Comparison of ENCODE assay signal across 8 mouse cellular contexts in genomic region chr6:89553012-89553704, GRCm38 (mm10). TPM values are rescaled to one million over a fixed set of nuclear protein-coding genes. Genes with fewer than 3 reads are reported as not detected.
A peak's percentile ranks its signal among the peaks of the same experiment; 100 is the strongest.
DNase-seq lines count a peak whose midpoint lies in the region; ATAC-seq and TF ChIP-seq lines count a peak whose summit lies in the region.

No protein-coding gene starts in this region.

- no peaks in the 10 kb centered on the region for H3K27me3 ChIP-seq in C2C12 (ENCODE audit: control insufficient read depth, insufficient read depth, insufficient read length)
- no peaks in the 10 kb centered on the region for H3K27me3 ChIP-seq in embryonic facial prominence, embryonic 15.5 days
- H3K27me3 ChIP-seq in heart, embryonic 15.5 days: no peaks in the 10 kb centered on the region
- H3K27me3 ChIP-seq in liver, embryonic 14.5 days (ENCODE audit: control insufficient read depth, insufficient read depth, low read length): no peaks in the 10 kb centered on the region

- no peak overlapping the region for H3K4me3 ChIP-seq in C2C12 (ENCODE audit: insufficient read depth, poor library complexity, severe bottlenecking)
- no peak overlapping the region for H3K4me3 ChIP-seq in embryonic facial prominence, embryonic 15.5 days (replicated peaks)
- H3K4me3 ChIP-seq in heart, embryonic 15.5 days: no peak overlapping the region
- no peak overlapping the region for H3K4me3 ChIP-seq in liver, embryonic 14.5 days (ENCODE audit: insufficient read depth in 1 of 2, low read depth in 2 of 2, low read length in 2 of 2)
- H3K4me3 ChIP-seq in olfactory bulb, adult 2 months (ENCODE audit: insufficient read depth, low read depth, low read length): no peak overlapping the region

- peaks cover 12% of the 10 kb centered on the region; the same call in 1 of the 2 replicates for H3K4me1 ChIP-seq in embryonic facial prominence, embryonic 15.5 days
- H3K4me1 ChIP-seq in heart, embryonic 15.5 days (replicated peaks): peaks cover 41% of the 10 kb centered on the region
- H3K4me1 ChIP-seq in liver, embryonic 14.5 days (replicated peaks; ENCODE audit: control insufficient read depth in 2 of 2, insufficient read depth in 2 of 2, low read length in 1 of 2): no peaks in the 10 kb centered on the region
- no peaks in the 10 kb centered on the region for H3K4me1 ChIP-seq in olfactory bulb, adult 2 months (ENCODE audit: control insufficient read depth, insufficient read depth, low read length)

- 6% methylated on average over 4 of the region's 4 CpGs for WGBS in embryonic facial prominence, embryonic 15.5 days
- WGBS in heart, embryonic 15.5 days: 4% methylated on average over 4 of the region's 4 CpGs
- 6% methylated on average over 4 of the region's 4 CpGs for WGBS in liver, embryonic 14.5 days (ENCODE audit: insufficient replicate concordance)
- 5% methylated on average over 4 of the region's 4 CpGs for WGBS in olfactory bulb, adult 2 months

- peak; percentile 49 to 66 for DNase-seq in adrenal gland, postnatal 4 days (ENCODE audit: low spot score in 2 of 2)
- peak; percentile 78 for DNase-seq in kidney, postnatal 14 days
- peak in 2 of 3 experiments; percentile 7 to 13 for DNase-seq in liver, embryonic 14.5 days (ENCODE audit: low read depth in 3 of 3, low spot score in 3 of 3)
- DNase-seq in thymus, postnatal 0 days (ENCODE audit: low spot score): peak; percentile 67

- H3K9me3 ChIP-seq in embryonic facial prominence, embryonic 15.5 days (replicated peaks): no peaks in the 10 kb centered on the region
- no peaks in the 10 kb centered on the region for H3K9me3 ChIP-seq in heart, embryonic 15.5 days (replicated peaks)
- H3K9me3 ChIP-seq in liver, embryonic 14.5 days (ENCODE audit: control insufficient read depth, low read length): no peaks in the 10 kb centered on the region

- H3K79me2 ChIP-seq in C2C12 (ENCODE audit: control insufficient read depth, insufficient read depth): no peaks in the 10 kb centered on the region

- no peaks in the 10 kb centered on the region for H3K79me3 ChIP-seq in C2C12 (ENCODE audit: low read depth)

- TF ChIP-seq EP300 in liver, embryonic 14.5 days (IDR thresholded peaks at IDR 0.05; ENCODE audit: low read depth): no peak

- no peak overlapping the region for H3ac ChIP-seq in C2C12 (ENCODE audit: control insufficient read depth, insufficient read length, low read depth)

- no peak overlapping the region for H3K4me2 ChIP-seq in embryonic facial prominence, embryonic 15.5 days (replicated peaks)
- H3K4me2 ChIP-seq in heart, embryonic 15.5 days: no peak overlapping the region
- H3K4me2 ChIP-seq in liver, embryonic 14.5 days (ENCODE audit: low read depth): no peak overlapping the region

- H3K9ac ChIP-seq in embryonic facial prominence, embryonic 15.5 days: no peak overlapping the region
- H3K9ac ChIP-seq in heart, embryonic 15.5 days: no peak overlapping the region
- no peak overlapping the region for H3K9ac ChIP-seq in liver, embryonic 14.5 days (replicated peaks)

- no peak for TF ChIP-seq POLR2A in olfactory bulb, adult 2 months (IDR thresholded peaks at IDR 0.05; ENCODE audit: insufficient read depth, low read depth, low read length)

- ATAC-seq in embryonic facial prominence, embryonic 15.5 days (ENCODE audit: insufficient number of reproducible peaks, low FRiP score, low TSS enrichment, low read depth): 0 out of 2 replicates have a peak, but pooled peaks have one; percentile 68
- 0 out of 2 replicates have a peak, but pooled peaks have one; percentile 32 for ATAC-seq in heart, embryonic 15.5 days (replicated peaks; ENCODE audit: insufficient number of reproducible peaks, insufficient read depth, low FRiP score, low read depth)
- no peak for ATAC-seq in liver, embryonic 14.5 days (ENCODE audit: insufficient read depth)

- TF ChIP-seq CTCF in C2C12 (IDR thresholded peaks at IDR 0.05; ENCODE audit: control insufficient read depth, insufficient read depth, insufficient read length): peak; percentile 80
- TF ChIP-seq CTCF in liver, embryonic 14.5 days (IDR thresholded peaks at IDR 0.05; ENCODE audit: low read depth): peak; percentile 84
- peak; percentile 91 for TF ChIP-seq CTCF in olfactory bulb, adult 2 months (IDR thresholded peaks at IDR 0.05; ENCODE audit: insufficient read depth, low read depth, low read length)

- H3K36me3 ChIP-seq in C2C12 (ENCODE audit: control insufficient read depth, insufficient read depth): no peaks in the 10 kb centered on the region
- no peaks in the 10 kb centered on the region for H3K36me3 ChIP-seq in embryonic facial prominence, embryonic 15.5 days
- no peaks in the 10 kb centered on the region for H3K36me3 ChIP-seq in heart, embryonic 15.5 days
- H3K36me3 ChIP-seq in liver, embryonic 14.5 days (replicated peaks; ENCODE audit: control insufficient read depth, insufficient read depth, low read depth): no peaks in the 10 kb centered on the region

- no peak overlapping the region for H3K27ac ChIP-seq in embryonic facial prominence, embryonic 15.5 days (replicated peaks)
- H3K27ac ChIP-seq in heart, embryonic 15.5 days: no peak overlapping the region
- no peak overlapping the region for H3K27ac ChIP-seq in liver, embryonic 14.5 days
- no peak overlapping the region for H3K27ac ChIP-seq in olfactory bulb, adult 2 months (ENCODE audit: insufficient read depth, low read depth, low read length)

TF ChIP-seq in C2C12, 6 proteins besides CTCF, POLR2A, EP300 and RAD21:
- TF ChIP-seq CEBPB (IDR thresholded peaks at IDR 0.05; ENCODE audit: low read depth) (no peak), FOSL1 (IDR thresholded peaks at IDR 0.05; ENCODE audit: insufficient read depth, low read length, poor library complexity, severe bottlenecking) (no peak), MAX (IDR thresholded peaks at IDR 0.05) (no peak), MYOD1 (IDR thresholded peaks at IDR 0.05; ENCODE audit: control insufficient read depth, insufficient read length, low read depth) (no peak), MYOG (IDR thresholded peaks at IDR 0.05; ENCODE audit: control insufficient read depth, extremely low read depth, insufficient read length) (no peak), USF1 (IDR thresholded peaks at IDR 0.05; ENCODE audit: low read depth) (no peak)
TF ChIP-seq in C2C12: peak in this region for 0.

RNA-seq across cellular contexts. Expression of gene Chchd6, which starts 42.3 kb away (rescaled TPM):
- polyA plus RNA-seq in C2C12 (2012; fragmentation: generic; extraction: Trizol): 28.8 TPM
- 10 to 100 TPM; 32.9 to 34.8 TPM for total RNA-seq in adrenal gland, postnatal 4 days (2021)
- polyA plus RNA-seq in embryonic facial prominence, embryonic 15.5 days (2015; fragmentation: Nextera tagmentation; extraction: Ambion mirVana): 58.1 and 64.9 TPM in 2 replicates
- 43.7 and 50.7 TPM in 2 replicates for polyA plus RNA-seq in heart, embryonic 15.5 days (2015; fragmentation: Nextera tagmentation; extraction: Ambion mirVana)
- polyA plus RNA-seq in liver, embryonic 14.5 days (2012; rRNA removed): 7.6 and 12.1 TPM in 2 replicates
- polyA plus RNA-seq in liver, embryonic 14.5 days (2014; fragmentation: Nextera tagmentation; extraction: Ambion mirVana): 16.3 and 19.1 TPM in 2 replicates
- not detected in 2 replicates for polyA plus RNA-seq in olfactory bulb, adult 2 months (2012; ENCODE audit: insufficient read depth, insufficient read length, low replicate concordance, missing spikeins)
- 55.8 and 56.6 TPM in 2 replicates for polyA plus RNA-seq in thymus, postnatal 0 days (2015; fragmentation: Nextera tagmentation; extraction: Ambion mirVana)

Comparison
In these comparisons a context has a peak if more than half of its experiments do, and no peak if none do; other contexts are left out.
1. DNase-seq: peak in every context shown above with its lines; median percentile 78 in kidney, postnatal 14 days; 67 in thymus, postnatal 0 days; 58 in adrenal gland, postnatal 4 days; 10 in liver, embryonic 14.5 days.